Mouse (Mus musculus) lung, postnatal 0 days (tissue): ENCODE data around the gene Ldb3.

Experiments
- CTCF ChIP-seq: IDR thresholded peaks from 2 replicates; pipeline ENCODE4 v1.5.1; 2016; ENCODE audit warnings: antibody characterized with exemption, mild to moderate bottlenecking
- EP300 ChIP-seq: IDR thresholded peaks from 2 replicates; pipeline ENCODE4 v1.6.1; 2016; ENCODE audit warnings: antibody characterized with exemption, mild to moderate bottlenecking, control low read depth

DNA sequence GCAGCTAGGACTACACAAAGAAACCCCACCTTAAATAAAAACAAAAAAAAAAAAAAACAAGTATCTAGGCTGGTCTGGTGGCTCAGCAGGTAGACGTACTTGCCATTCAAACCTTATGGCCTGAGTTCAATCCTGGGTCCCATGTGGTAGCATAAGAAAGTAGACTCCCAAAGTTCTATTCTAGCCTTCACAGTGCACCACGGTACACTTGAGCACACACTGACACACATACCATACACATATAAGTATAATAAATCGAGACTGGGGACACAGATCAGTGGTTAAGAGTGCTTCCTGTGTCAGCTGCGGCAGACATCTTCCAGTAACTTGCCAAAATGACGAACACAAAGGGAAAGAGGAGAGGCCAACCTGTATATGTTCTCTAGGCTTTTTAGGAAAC, 72.6 kb downstream of the Ldb3 start:
- TF ChIP-seq CTCF, result no peak
- TF ChIP-seq EP300, result no peak
